Mouse (Mus musculus) heart, postnatal 25 days (tissue): Measurements from ENCODE around the gene Ano1. TPM values are rescaled to one million over a fixed set of nuclear protein-coding genes. Genes with fewer than 3 reads are reported as not detected.

Source experiments
- DNase-seq: peaks from one replicate; pipeline ENCODE4 v3.0.0; 2022; ENCODE audit warnings: low spot score
- intact Hi-C: fragments of 180-260 bp; cut with DNase I; formaldehyde crosslinking; loops from one replicate; pipeline ENCODE4 v1.15.1; 2025
- total RNA-seq, 2 experiments: library from RNA; stranded (reverse); gene quantifications; 2 replicates each; pipeline ENCODE4 v1.2.3; 2021

Ano1 gene
- total RNA-seq, 2 experiments from 2014 or later, result 11.8 to 13.7 TPM

DNA sequence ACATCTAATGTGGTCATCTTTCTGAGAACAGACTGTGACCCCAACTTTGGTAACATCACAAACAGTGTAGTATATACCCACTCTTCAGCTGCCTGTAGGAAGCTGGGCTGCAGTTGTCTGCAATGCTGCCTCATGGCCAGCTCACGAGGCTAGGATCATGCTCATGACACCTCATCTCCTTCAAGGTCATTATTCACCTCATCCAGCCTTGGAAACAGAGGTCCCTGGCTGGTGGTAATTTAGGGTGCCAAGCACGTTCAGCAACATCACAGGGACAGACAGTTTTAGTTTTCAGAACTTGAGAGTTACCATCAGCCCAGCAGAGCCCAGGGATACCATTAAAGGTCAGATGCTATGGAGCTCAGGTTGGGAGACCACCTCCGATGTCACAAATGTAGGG lies 86.2 kb downstream of the Ano1 start:
- intact Hi-C loops, result no loop called here
- no peak for DNase-seq

DNA sequence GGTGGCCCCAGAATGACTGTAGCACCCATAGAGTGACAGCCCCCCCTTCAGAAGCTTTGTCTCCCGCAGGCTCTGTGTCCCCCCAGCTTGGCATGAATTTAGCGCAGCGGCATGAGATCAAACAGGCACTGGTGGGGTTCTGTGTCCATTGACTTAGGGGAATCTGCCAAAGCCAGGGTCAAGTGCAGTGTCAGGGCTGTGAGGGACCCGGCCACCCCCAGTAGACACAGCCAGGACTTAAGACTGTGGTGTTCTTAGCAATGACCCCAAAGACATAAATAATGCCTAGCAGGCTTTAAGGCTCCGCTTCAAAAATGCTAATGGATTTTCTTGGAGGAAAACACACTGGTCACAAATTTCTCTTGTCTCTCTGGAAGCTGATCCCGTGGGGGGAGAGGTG lies 88.2 kb downstream of the Ano1 start:
- intact Hi-C loops, result no loop called here
- DNase-seq, result no peak

DNA sequence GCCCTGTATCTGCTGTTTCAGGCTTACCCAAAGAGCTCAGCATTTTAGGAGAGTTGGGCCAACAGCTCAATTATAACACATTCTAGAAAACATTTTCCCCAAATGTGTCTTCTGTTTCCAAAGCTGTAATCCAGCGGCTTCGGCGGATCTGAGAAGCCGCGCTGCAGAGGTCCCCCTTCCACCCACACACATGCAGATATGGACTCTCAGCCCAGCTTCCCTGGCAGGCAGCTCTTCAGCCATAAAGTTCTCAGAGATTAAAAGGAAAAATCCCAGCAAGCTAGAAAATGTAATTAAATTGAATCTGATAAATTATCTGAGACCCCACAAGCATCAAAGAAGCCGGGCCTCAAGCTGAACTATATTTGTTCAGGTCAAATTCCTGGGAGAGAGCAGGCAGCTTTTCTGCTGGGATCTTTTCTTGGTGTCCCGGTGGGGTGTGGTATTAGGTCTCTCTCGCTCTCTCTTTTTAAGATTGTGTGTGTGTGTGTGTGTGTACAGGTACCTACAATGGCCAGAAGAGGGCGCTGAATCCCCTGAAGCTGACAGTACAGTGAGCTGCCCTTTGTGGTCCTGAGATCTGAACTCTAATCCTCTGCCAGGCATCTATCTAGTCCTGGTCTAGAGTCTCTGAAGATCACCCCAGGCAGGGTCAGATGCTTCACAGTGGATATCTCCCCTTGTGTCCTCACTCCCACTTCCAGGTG lies 95.4 kb downstream of the Ano1 start:
- DNase-seq, result no peak
- intact Hi-C loops, result no loop called here

DNA sequence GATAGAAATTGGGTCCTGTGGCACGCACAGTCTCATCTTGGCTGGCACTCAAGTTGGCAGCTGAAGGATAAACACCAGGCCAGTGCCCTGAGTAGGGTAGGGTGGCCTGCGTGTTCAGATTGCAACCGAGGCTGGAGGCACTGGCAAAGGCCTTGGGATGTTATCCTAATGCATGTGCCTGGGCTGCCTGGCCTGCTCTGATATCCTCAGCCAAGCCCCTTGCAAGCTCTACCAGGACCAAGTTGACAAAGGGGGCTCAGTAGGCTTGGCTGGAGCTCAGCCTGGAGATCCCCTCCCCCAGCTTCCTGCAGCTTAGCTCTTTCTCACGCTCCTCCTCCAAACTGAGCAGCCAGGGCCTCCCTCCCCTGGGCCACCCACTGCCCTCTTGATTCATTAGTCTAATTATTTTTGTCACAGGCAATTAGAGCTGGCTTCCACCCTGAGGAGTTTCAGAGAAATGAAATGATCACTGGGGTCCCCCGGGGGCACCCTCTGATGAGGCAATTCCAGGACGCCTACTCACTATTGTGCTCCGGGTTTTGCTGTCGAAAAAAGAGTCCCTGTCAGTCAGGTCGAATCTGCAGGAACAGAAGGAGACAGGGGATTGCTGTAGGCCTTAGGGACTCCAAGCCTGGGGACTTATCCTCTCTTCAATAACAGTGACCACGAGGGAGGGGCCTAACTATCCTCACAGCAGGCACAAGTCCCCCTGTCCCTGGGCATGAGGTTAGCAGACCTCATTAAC lies 97.9 kb downstream of the Ano1 start:
- intact Hi-C loops, result no loop called here
- DNase-seq, result no peak

DNA sequence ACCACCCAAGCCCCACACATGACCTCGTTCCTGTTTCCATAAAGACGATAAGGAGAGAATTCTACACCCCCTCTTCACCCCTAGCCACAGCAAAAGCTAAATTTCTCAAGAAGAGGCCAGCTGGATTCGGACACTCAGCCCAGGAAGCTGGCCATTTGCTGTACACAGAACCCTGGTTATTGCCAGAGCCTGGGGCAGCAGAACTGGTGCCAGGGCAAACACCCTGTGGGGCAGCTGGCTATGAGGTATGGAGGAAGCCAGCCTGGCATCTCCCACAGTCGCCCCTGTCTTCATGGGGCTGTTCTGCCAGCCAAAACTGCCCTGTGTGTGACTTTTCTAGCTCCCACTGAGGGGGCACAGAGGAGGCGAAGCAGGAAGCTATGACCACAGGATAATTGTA lies 104.2 kb downstream of the Ano1 start:
- intact Hi-C loops, result no loop called here
- DNase-seq, result no peak

DNA sequence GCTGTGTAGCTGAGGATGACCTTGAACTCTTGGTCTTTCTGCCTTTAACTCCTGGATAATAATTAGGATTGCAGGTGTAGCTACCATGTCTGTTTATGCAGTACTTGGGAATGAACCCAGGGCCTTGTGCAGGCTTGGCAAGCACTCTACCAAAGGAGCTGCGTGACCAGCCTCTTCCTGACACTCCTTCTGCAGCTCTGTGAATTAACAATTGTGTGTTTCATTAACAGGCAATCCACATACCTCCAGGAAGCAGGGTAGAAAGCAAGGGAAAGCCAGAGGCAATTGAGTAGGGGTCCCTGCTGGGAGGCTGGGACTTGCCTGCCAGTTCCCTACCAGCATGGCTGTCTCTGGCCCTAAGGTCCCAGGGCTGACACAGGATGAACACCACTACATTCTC lies 111.0 kb downstream of the Ano1 start:
- intact Hi-C loops, result no loop called here
- no peak for DNase-seq

DNA sequence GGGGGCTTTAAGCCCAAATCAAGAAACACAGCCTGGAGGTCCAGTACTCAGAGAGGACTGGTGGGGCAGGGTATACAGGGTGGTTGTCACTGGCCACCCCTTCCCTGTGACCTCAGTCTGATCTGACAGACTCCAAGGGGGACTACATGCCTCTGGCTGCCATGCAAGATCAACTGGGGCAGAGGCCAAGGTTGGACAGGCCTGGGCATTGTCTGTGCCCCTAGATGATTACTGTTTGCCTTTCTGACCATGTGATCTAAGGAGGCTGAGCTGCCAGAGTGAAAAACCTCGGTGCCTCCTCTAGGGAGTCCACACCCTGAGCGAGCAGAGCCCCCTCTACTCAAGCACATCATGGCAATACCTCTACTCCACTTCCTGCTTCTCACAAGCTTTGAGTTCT lies 115.8 kb downstream of the Ano1 start:
- DNase-seq, result no peak
- intact Hi-C loops, result no loop called here

DNA sequence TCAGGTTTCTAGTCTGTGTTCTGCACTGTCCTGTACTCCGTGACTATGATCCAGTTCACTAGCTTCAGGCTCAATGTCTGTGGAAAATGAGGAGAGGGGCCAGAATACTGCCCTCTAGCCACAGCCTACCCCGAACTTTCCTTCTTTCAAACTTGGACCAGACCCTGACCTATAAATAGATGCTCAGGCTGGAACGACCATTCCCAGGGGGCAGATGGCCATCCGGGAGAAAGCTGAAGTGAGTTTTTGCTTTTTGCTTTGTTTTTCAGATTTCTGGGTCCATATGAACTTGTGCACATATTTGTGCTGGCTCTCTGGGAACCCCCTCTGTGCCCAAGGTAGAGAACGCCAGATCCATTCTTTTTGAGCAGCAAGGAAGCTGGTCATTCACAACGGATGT lies 116.9 kb downstream of the Ano1 start:
- no peak for DNase-seq
- intact Hi-C loops, result no loop called here

DNA sequence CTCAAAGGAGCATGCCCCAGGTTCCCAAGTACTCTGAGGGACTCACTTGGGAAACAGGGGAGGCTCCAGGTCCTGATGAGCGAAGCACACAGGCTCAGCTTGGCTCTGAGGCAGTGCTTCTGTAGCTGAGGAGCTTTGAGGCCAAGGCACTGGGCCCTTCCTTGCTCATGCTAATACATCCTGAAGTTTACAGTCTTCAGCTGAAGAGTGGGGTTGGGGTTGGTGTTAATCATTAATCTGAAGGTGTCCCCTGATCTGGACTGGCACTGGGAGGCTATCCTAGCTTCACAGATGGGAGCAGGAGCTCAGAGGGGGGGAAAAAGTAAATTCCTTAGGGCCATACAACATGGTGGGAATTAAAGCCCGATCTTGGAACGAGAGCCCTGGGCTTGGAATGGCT lies 117.3 kb downstream of the Ano1 start:
- DNase-seq, result no peak
- intact Hi-C loops, result no loop called here

DNA sequence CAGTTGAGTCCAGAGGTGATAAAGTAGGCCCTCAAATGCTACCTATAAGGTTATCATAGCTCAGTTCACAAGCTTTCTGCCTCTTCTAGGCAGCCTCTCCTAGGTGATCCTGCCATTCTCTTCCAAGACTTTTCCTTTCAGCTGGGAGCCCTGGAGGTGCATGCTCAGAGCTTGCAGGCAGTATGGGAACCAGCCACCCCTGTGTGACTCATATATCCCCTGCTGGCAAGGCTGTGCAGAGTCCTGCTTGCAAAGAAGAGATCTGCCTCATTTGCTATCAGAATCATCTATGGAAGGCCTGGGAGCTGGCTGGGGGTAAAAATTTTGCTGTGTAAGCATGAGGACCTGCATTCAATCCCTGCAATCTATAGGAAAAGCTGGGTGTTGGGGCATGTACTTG lies 119.5 kb downstream of the Ano1 start:
- no peak for DNase-seq
- intact Hi-C loops, result no loop called here

DNA sequence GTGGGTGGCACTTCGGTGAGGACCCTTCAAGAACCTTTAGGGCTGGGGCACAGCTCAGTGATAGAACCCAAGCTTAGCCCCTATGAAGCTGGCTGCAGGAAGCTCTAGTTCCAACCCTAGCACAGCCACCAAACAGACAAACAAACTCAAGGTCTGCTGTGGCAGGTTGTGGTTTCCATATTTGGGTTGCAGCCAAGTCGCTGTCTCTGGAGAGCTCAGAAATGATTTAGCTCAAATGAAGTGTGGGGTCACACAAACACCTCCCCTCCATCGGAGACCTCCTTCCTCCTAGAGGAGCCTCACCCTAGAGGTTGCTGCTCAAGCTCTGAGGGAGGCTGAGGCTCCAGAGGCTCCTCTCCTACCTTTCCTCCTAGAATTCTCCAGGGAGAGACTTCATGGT lies 121.2 kb downstream of the Ano1 start:
- intact Hi-C loops, result no loop called here
- no peak for DNase-seq

DNA sequence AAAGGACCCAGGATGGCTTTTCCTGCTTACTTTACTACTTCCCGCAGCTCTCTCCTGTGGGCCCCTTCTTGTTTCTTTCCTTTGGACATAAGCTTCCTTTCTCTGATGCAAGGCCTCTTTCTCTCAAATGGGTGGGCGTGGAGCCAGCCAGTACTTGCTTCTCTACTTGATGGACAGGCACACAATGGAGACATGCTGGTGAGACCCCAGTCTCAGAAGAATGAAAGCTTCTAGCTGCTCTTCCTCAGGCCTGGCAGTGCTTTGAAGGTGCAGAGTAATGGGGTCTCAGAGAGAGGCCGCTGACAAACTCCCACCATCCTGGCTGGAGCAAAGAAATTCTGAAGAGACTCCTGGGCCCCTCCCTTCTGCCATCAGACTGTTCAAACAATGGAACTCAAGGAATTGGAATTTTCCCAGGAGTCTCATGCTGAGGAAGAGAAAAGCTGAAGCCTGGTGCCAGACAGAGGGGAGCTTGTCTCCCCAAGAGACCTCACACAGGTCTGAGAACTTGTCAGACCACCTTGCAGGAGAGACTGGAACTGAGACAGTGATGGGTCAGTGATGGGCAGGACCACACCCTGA lies 123.3 kb downstream of the Ano1 start:
- DNase-seq, result no peak
- intact Hi-C loops, result no loop called here

DNA sequence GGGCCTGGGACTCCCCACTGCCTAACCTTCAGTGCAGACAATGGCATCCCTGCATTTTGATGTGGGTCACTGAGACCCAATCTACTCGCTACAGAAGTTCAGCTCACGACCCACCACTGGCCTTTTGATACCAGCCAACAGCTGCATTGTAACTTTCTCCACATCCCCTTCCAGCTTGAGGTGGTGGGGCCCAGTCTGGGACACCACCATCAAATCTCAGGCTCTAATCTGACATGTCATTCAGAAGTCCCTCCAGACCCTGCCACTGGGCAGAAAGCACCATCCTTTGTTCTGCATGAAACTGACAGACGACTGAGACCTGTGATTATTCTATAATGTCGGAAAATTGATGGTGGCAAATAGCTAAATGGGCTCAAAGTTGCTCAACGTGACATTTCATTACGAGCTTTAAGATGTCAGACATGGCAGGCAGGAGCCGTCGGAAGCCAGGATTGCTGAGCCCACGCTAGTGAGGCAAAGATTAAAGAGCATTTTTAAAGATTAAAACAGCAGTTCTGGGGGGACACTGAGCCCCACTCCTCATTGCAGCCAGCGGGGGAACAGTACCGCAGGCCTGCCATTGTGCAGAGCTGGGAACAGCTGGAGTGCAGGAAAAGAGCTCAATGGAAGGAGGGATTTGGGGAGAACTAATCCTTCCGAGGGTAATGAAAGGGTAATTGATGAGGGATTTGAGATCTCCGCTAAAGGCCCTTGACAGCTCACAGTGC lies 124.0 kb downstream of the Ano1 start:
- intact Hi-C loops, result no loop called here
- DNase-seq, result no peak

DNA sequence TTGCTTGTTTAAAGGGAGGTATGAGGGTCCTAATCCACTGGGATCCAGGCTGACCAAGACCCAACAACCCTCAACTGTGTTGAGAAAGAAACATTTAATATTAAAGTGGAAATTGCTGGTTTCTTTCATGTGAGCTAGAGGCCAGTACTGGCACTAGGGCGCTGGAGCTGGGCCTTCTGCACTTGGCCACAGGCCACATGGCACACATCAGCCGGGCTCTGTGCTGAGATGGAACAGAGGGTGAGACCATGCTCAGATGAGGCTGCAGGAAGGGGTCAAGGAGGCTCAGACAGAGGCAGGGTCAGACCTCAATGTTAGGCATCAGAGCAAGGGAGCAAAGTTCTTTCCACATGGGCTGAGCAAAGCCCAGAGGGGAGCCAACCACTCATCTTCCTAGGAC lies 125.7 kb downstream of the Ano1 start:
- intact Hi-C loops, result no loop called here
- DNase-seq, result no peak

DNA sequence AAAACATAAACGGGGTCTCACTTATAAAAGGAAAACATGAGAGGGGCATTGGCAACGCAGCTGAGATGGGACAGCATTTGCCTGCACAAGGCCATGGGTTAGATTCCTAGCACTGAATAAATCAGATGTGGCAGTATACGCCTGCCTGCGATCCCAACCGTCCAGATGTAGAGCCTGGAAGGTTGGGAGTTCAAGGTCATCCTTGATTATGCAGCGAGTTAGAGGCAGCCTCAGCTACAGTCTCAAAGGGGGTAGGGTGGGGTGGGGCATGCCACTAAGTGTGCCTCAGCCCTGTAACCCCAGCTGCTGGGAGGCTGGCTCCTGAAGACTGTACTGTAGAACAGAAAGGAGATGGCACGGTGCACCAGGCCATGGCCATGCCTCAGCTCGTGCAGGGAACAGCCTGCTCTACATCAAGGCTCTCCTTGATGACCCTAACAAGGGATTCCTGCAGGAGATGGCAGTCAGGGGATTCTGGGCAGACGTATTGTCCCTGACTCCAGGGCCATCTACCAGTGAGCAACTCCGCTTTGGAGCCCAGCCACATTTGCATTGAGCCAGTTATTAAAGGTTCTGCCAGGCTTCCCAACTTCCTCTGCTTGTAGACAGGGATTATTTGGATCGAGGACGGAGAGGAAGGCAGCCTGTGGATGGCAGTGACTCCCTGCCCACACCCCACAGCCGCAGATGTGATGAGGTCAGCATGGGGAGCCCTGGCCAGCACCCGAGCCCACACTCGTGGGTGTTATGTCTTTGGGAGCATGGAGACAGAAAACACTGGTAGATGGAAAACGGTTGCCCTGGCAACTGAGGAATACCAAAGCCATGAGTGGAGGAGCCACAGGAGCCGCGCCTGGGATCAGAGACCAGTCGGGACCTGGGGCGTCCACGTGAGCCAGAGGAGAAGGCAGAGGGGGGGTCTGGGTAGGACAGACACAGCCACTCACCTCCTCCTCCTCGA lies 130.8 kb downstream of the Ano1 start:
- intact Hi-C loops, result no loop called here
- DNase-seq, result peak; percentile 33

DNA sequence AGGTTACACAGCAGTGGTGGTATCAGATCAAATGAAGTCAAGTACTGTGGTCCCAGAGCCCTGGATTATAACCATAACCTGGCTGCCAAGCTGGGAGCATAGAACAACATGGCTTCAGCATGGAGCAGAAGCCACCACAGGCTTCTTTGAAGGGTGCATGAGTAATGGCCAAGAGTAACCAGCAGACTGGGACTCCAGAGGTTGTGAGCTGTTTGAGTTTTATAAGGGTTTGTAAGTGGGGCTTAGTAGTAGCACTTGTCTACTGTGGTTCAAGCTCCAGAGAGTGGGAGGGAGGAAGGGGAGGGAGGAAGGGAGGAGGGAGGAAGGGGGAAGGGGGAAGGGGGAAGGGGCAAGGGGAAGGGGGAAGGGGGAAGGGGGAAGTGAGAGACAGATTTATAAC lies 131.5 kb downstream of the Ano1 start:
- no peak for DNase-seq
- intact Hi-C loops, result no loop called here

DNA sequence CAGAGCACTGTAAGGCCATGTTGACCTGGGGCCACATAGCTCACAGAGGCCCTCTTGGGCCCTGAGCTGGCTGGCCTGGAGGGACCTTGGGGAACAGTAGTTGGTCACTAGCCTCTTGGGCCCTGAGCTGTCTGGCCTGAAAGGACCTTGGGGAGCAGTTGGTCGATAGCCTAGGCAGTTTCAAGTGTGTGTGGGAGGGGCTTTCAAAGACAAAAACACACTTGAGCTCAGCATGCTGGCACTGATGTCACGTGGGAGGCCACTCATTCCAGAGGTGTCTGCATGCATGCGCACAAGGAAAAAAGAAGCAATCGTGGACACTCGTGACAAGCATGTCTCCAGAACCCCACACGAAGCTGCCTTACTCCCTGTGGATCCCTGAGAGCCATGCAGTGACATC lies 136.4 kb downstream of the Ano1 start:
- no peak for DNase-seq
- intact Hi-C loops, result no loop called here

DNA sequence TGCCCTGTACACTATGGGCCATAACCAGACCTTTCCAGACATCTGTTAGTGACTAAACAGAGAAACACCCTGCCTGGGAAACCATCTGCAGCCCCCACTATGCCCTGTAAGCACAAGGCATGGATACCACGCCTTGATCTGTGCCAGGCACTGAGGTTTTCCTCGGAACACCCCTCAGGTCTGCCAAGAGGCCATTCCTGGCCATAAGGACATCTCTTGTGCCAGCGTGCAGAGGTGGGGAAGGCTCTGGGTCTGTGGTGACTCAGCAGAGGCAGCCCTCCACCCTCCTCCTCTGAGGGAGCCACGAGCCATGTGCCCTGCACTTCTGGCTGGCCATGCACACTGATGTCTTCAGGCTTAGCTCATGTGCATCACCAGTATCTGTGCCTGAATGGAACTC lies 138.9 kb downstream of the Ano1 start:
- DNase-seq, result no peak
- intact Hi-C loops, result no loop called here

DNA sequence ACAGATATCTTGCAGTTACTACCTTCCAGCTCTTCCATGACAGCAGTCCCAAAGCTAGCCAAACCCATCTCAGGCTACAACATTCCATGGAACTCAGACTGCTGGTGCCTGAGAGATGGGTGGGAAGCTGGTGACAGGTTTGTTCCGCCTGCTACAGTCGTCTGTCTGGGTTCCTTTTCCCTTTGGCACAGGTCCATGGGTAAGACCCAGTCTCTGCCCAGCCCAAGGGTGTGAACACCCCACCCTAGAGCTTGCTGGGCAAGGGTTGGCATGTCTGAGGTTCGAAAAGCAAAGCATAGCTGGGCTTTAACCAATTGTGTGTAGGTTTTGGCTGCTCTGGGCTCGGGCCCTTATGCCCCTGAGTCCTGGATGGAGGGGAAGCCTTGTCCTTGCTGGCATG lies 139.4 kb downstream of the Ano1 start:
- intact Hi-C loops, result no loop called here
- no peak for DNase-seq

DNA sequence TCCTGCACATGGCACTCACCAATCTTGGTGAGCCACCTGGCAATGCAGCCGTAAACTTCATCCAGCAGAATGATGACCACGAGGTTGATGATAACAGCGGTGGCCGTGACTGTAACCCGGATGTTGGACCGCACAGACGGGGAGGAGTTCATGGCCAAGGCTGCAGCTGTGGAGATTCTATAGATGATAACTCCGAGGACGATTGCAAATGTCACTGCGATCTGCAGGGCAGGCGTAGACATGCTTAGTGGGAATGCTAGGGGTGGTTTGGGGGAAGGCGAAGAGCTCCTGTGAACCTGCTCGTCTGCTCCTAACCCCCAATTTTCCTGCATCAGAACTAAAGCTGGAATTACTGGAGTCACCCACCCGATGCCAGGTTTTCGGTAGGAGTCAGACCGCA lies 140.2 kb downstream of the Ano1 start:
- intact Hi-C loops, result no loop called here
- no peak for DNase-seq
